Mouse (Mus musculus) CH12.LX (cell line): ENCODE results near the gene Pou3f1. TPM values are rescaled to one million over a fixed set of nuclear protein-coding genes. Genes with fewer than 3 reads are reported as not detected.

Experiments used
- DNase-seq: peaks from one replicate; pipeline ENCODE4 v3.0.0-alpha.2; 2013; ENCODE audit errors: extremely low read depth
- H3K27ac ChIP-seq: 2 replicates; pipeline ENCODE4 v1.5.1; 2012; ENCODE audit warnings: low read depth, mild to moderate bottlenecking, control low read depth, moderate library complexity; ENCODE audit not compliant: insufficient read depth
- H3K27me3 ChIP-seq: replicated peaks from 2 replicates; pipeline ENCODE3; 2012; ENCODE audit warnings: inconsistent platforms
- H3K36me3 ChIP-seq, 2 experiments: replicated peaks in 1 of 2; 2 replicates each; pipeline versions ENCODE3 to v1.6.1; 2012; ENCODE audit warnings: inconsistent platforms in 1 of 2, low read length in 1 of 2, mild to moderate bottlenecking in 1 of 2, mixed read lengths in 1 of 2, moderate library complexity in 1 of 2; ENCODE audit not compliant: control insufficient read depth in 1 of 2, insufficient read depth in 1 of 2
- H3K4me1 ChIP-seq, 2 experiments: 2 replicates each; pipeline ENCODE4 v1.6.1; 2012; ENCODE audit warnings: inconsistent platforms in 1 of 2, moderate library complexity in 1 of 2; ENCODE audit not compliant: insufficient read depth in 2 of 2, control insufficient read depth in 1 of 2
- H3K4me2 ChIP-seq: 2 replicates; pipeline ENCODE4 v1.6.1; 2012; ENCODE audit warnings: low read depth, mild to moderate bottlenecking, control low read depth; ENCODE audit not compliant: poor library complexity, insufficient read depth, severe bottlenecking
- H3K4me3 ChIP-seq, 3 experiments: fragments of 150-350 bp in 1 of 3; sonication (generic) in 1 of 3; replicated peaks in 1 of 3; 2 replicates each; pipeline versions ENCODE3 to v1.5.1; 2011 to 2012; ENCODE audit warnings: low read depth in 2 of 3, low read length in 2 of 3, mild to moderate bottlenecking in 2 of 3, moderate library complexity in 2 of 3, control low read depth in 1 of 3, improper control_type of control experiment in 1 of 3, inconsistent platforms in 1 of 3, mixed read lengths in 1 of 3; ENCODE audit not compliant: poor library complexity in 1 of 3
- H3K79me2 ChIP-seq: replicated peaks from 2 replicates; pipeline ENCODE4 v1.6.1; 2012; ENCODE audit warnings: mild to moderate bottlenecking, moderate library complexity; ENCODE audit not compliant: control insufficient read depth, poor library complexity, insufficient read depth, severe bottlenecking; ENCODE audit errors: extremely low read depth
- H3K9ac ChIP-seq: 2 replicates; pipeline ENCODE4 v1.6.1; 2012; ENCODE audit warnings: low read depth, mild to moderate bottlenecking, control low read depth, moderate library complexity; ENCODE audit not compliant: insufficient read depth
- H3K9me3 ChIP-seq: replicated peaks from 2 replicates; pipeline ENCODE3; 2012; ENCODE audit warnings: low read length, inconsistent platforms, mixed read lengths
- BHLHE40 ChIP-seq: IDR thresholded peaks from 2 replicates; pipeline ENCODE4 v1.6.1; 2011; ENCODE audit warnings: mild to moderate bottlenecking, low read depth, low read length, improper control_type of control experiment
- CTCF ChIP-seq, 2 experiments: IDR thresholded peaks in 1 of 2; conservative IDR thresholded peaks in 1 of 2; 2 replicates each; pipeline ENCODE4 v1.5.1; 2011 to 2012; ENCODE audit warnings: low read depth in 2 of 2, low read length in 2 of 2, improper control_type of control experiment in 1 of 2, inconsistent platforms in 1 of 2, mild to moderate bottlenecking in 1 of 2, moderate library complexity in 1 of 2
- E2F4 ChIP-seq: IDR thresholded peaks from 2 replicates; pipeline ENCODE4 v1.6.1; 2011; ENCODE audit warnings: low read depth, low read length, improper control_type of control experiment; ENCODE audit not compliant: insufficient replicate concordance
- ELF1 ChIP-seq: IDR thresholded peaks from 2 replicates; pipeline ENCODE4 v1.6.1; 2014; ENCODE audit warnings: low read depth, mild to moderate bottlenecking, inconsistent platforms, low read length, improper control_type of control experiment
- EP300 ChIP-seq: IDR thresholded peaks from 2 replicates; pipeline ENCODE4 v1.6.1; 2011; ENCODE audit warnings: low read length, improper control_type of control experiment
- GABPA ChIP-seq: IDR thresholded peaks from 2 replicates; pipeline ENCODE4 v1.6.1; 2012; ENCODE audit warnings: low read depth, low read length, improper control_type of control experiment, inconsistent platforms; ENCODE audit not compliant: insufficient replicate concordance
- HCFC1 ChIP-seq: IDR thresholded peaks from 2 replicates; pipeline ENCODE4 v1.6.1; 2012; ENCODE audit warnings: low read depth, mild to moderate bottlenecking, inconsistent platforms, low read length, improper control_type of control experiment
- JUN ChIP-seq: IDR thresholded peaks from 2 replicates; pipeline ENCODE4 v1.6.1; 2011; ENCODE audit warnings: low read depth, mild to moderate bottlenecking, low read length, improper control_type of control experiment, moderate library complexity; ENCODE audit not compliant: insufficient read depth
- KAT2A ChIP-seq: IDR thresholded peaks from 2 replicates; pipeline ENCODE4 v1.6.1; 2012; ENCODE audit warnings: low read length, improper control_type of control experiment, inconsistent platforms; ENCODE audit not compliant: insufficient replicate concordance
- MAFK ChIP-seq: IDR thresholded peaks from 2 replicates; pipeline ENCODE4 v1.6.1; 2011; ENCODE audit warnings: low read length, improper control_type of control experiment; ENCODE audit not compliant: insufficient replicate concordance
- MXI1 ChIP-seq: IDR thresholded peaks from 2 replicates; pipeline ENCODE4 v1.6.1; 2011; ENCODE audit warnings: mild to moderate bottlenecking, low read depth, low read length, improper control_type of control experiment
- POLR2AphosphoS2 ChIP-seq: IDR thresholded peaks from 2 replicates; pipeline ENCODE4 v1.6.1; 2011; ENCODE audit warnings: low read depth, low read length, improper control_type of control experiment
- RAD21 ChIP-seq: IDR thresholded peaks from 2 replicates; pipeline ENCODE4 v1.6.1; 2011; ENCODE audit warnings: low read depth, mild to moderate bottlenecking, low read length, improper control_type of control experiment, moderate library complexity
- RCOR1 ChIP-seq: conservative IDR thresholded peaks from 2 replicates; pipeline ENCODE4 v1.6.1; 2012; ENCODE audit warnings: low read depth, mild to moderate bottlenecking, inconsistent platforms, low read length, improper control_type of control experiment
- SIN3A ChIP-seq: IDR thresholded peaks from 2 replicates; pipeline ENCODE4 v1.6.1; 2012; ENCODE audit warnings: low read length, improper control_type of control experiment, inconsistent platforms
- TCF12 ChIP-seq: IDR thresholded peaks from 2 replicates; pipeline ENCODE4 v1.6.1; 2014; ENCODE audit warnings: low read depth, mild to moderate bottlenecking, inconsistent platforms, low read length, improper control_type of control experiment
- UBTF ChIP-seq: IDR thresholded peaks from 2 replicates; pipeline ENCODE4 v1.6.1; 2012; ENCODE audit warnings: low read depth, mild to moderate bottlenecking, inconsistent platforms, low read length, improper control_type of control experiment, moderate library complexity
- USF1 ChIP-seq: IDR thresholded peaks from 2 replicates; pipeline ENCODE4 v1.6.1; 2014; ENCODE audit warnings: low read depth, mild to moderate bottlenecking, inconsistent platforms, low read length, improper control_type of control experiment
- ZC3H11A ChIP-seq: IDR thresholded peaks from 2 replicates; pipeline ENCODE4 v1.6.1; 2012; ENCODE audit warnings: low read depth, mild to moderate bottlenecking, inconsistent platforms, low read length, improper control_type of control experiment
- ZKSCAN1 ChIP-seq: IDR thresholded peaks from 2 replicates; pipeline ENCODE4 v1.6.1; 2012; ENCODE audit warnings: low read depth, inconsistent platforms, low read length, improper control_type of control experiment, borderline replicate concordance
- ZMIZ1 ChIP-seq: IDR thresholded peaks from 2 replicates; pipeline ENCODE4 v1.6.1; 2012; ENCODE audit warnings: low read depth, mild to moderate bottlenecking, inconsistent platforms, low read length, improper control_type of control experiment
- dilution Hi-C: fragments of 300-500 bp; cut with MboI; formaldehyde crosslinking; loops from 2 replicates; pipeline ENCODE4 v1.14.3; 2020; ENCODE audit warnings: low sequenced_read_pairs; ENCODE audit not compliant: extremely low pct_unique_long_range_greater_than_20kb, extremely low pct_ligation_motif_present
- in situ Hi-C: fragments of 300-500 bp; cut with MboI; formaldehyde crosslinking; loops from 3 replicates; pipeline ENCODE4 v1.14.3; 2019; ENCODE audit warnings: low sequenced_read_pairs, low pct_ligation_motif_present, low pct_unique_long_range_greater_than_20kb, mixed read lengths
- polyA plus RNA-seq: library from polyadenylated mRNA; unstranded; fragments of >175 nt; gene quantifications from 2 replicates; pipeline ENCODE4 v1.2.1, GENCODE M21; 2012; ENCODE audit warnings: low read depth; ENCODE audit not compliant: insufficient read length
- total RNA-seq, 2 experiments: library from RNA; depleted of rRNA; stranded (reverse); fragments of 300-350 nt in 1 of 2; fragments of >200 nt in 1 of 2; gene quantifications; 2 replicates each; pipeline ENCODE4 v1.2.3; 2012 to 2014

Gene Pou3f1
- total and polyA plus RNA-seq, 3 experiments: not detected

DNA sequence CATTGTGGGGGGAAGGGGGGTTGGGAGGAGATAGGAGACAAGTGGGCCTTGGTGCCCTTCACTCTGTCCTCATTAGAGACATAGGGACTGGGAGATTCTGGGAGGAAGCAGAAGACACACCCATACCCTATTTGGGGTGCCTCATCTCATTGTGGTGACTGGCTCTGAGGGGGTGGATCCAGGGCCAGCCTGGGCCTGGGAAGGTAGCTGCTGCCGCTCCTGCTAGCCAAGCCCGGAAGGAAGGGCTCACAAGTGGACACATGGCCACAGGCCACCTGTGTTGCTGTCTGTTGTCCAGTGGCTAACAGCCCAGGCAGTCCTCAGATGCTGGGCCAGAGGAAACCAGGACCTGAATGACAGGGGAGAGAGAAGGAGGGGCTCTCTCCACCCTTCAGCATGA, 46.8 kb downstream of the Pou3f1 start:
- dilution Hi-C loops (no loop called here), in situ Hi-C loops (loop anchor here (10.0 kb wide), 1 partner anchor 361 kb away; the partner anchor contains the start of genes Dnali1 and Snip1)
- H3K9me3 ChIP-seq: peaks cover 2% of the 10 kb centered on the region
- TF ChIP-seq USF1 (no peak), MXI1 (no peak), BHLHE40 (no peak), KAT2A (no peak), EP300 (no peak), HCFC1 (no peak), UBTF (no peak), GABPA (no peak), ELF1 (no peak), ZC3H11A (no peak), CTCF (conservative IDR thresholded peaks at IDR 0.05 in 1 of 2, IDR thresholded peaks at IDR 0.05 in 1 of 2; ENCODE audit: low read depth in 2 of 2, low read length in 2 of 2) (no peak), POLR2AphosphoS2 (no peak), E2F4 (no peak), SIN3A (no peak), JUN (no peak), RAD21 (no peak)
- peaks cover 37 to 60% of the 10 kb centered on the region in 2 experiments for H3K4me1 ChIP-seq
- peak overlapping the region; percentile 42; the same call in 1 of the 2 replicates for H3K4me2 ChIP-seq
- H3K27ac ChIP-seq: peak overlapping the region; percentile 32
- H3K4me3 ChIP-seq: peak overlapping the region in 2 of 3 experiments; percentile 11 to 19
- H3K36me3 ChIP-seq: peaks cover 17 to 21% of the 10 kb centered on the region in 2 experiments
- H3K79me2 ChIP-seq: peaks cover 19% of the 10 kb centered on the region
- H3K9ac ChIP-seq: peak overlapping the region; percentile 7; the same call in 1 of the 2 replicates
- no peaks in the 10 kb centered on the region for H3K27me3 ChIP-seq
- DNase-seq: no peak

DNA sequence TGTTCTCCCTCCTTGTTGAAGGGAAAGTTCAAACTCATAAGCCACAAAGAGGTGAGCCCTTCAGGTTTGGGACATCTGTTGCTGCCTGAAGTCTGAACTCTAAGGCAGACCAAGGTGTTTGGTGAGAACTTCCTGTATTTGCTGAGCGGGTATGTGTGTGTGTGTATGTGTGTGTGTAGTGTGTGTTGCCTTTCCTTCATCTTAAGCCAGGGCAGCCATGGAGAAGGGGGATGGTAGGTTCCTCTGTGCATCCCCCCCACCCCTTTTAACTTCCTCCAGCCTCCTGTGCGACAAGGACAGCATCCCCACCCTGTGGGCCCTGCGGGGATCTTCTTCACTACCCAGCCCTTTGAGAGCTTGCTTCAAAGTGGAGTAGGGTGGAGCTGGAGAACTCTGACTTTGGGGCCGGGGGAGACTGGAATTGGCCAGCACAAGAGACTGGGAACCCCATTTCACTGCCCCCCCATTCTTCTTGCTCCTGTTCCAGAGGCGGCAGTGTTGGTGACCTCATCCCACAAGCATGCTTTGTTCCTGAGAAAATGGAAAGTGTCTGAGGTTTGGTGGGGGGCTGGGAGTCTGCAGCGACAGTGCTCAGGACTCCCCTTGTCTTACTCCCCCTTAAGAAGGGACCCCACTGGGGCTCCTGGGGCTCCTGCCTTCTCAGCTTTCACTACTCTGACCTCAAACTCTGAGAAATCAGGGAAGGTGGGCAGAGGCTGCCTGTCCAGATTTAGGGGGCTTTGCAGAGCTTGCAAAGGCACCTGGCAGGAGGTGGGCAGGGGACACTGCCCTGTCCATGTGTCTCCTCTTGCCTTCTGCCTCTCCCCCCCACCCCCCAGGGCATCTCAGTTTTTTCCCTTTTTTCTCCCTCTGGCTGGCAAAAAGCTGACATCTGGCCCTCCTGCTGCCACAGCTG, 47.5 kb downstream of the Pou3f1 start:
- dilution Hi-C loops: no loop called here
- H3K27me3 ChIP-seq: no peaks in the 10 kb centered on the region
- H3K4me3 ChIP-seq: peak overlapping the region; percentile 3 to 19 (median 11)
- in situ Hi-C loops: loop anchor here (10.0 kb wide), 1 partner anchor 361 kb away; the partner anchor contains the start of genes Dnali1 and Snip1
- H3K9ac ChIP-seq: peak overlapping the region; percentile 7; the same call in 1 of the 2 replicates
- H3K4me2 ChIP-seq: peak overlapping the region; percentile 69
- peaks cover 17 to 21% of the 10 kb centered on the region in 2 experiments for H3K36me3 ChIP-seq
- DNase-seq: no peak
- H3K9me3 ChIP-seq: no peaks in the 10 kb centered on the region
- H3K27ac ChIP-seq: peak overlapping the region; percentile 61
- peaks cover 38 to 64% of the 10 kb centered on the region in 2 experiments for H3K4me1 ChIP-seq
- no peak for TF ChIP-seq MAFK
- TF ChIP-seq SIN3A: peak; percentile 37; the same call in 1 of the 2 replicates
- TF ChIP-seq ZKSCAN1: no peak
- no peak for TF ChIP-seq ZMIZ1
- TF ChIP-seq TCF12: 0 out of 2 replicates have a peak, but pooled peaks have one; percentile 53
- no peak for TF ChIP-seq E2F4
- no peak for TF ChIP-seq USF1
- TF ChIP-seq RCOR1: no peak
- no peak for TF ChIP-seq HCFC1
- peak; percentile 64 for TF ChIP-seq ELF1
- peaks cover 19% of the 10 kb centered on the region for H3K79me2 ChIP-seq
